Mouse (Mus musculus) 416B (cell line): ENCODE data around the gene Smim24.

Source experiments
- DNase-seq: peaks from one replicate; pipeline ENCODE4 v3.0.0; 2011; ENCODE audit warnings: low read depth

Smim24 gene

GRCm38 (mm10) chr10:81410350-81410749 lies 17.5 kb downstream of the Smim24 start:
- peak; percentile 60 for DNase-seq

GRCm38 (mm10) chr10:81410981-81411380 lies 18.1 kb downstream of the Smim24 start:
- no peak for DNase-seq

- DNase-seq = no peak
These were observed 18.9 kb downstream of the Smim24 start for GRCm38 (mm10) chr10:81411471-81412400.

GRCm38 (mm10) chr10:81412586-81413309 lies 19.9 kb downstream of the Smim24 start:
- DNase-seq = no peak

GRCm38 (mm10) chr10:81413310-81414261 lies 20.7 kb downstream of the Smim24 start:
- DNase-seq = no peak

- no peak for DNase-seq
These were observed 21.8 kb downstream of the Smim24 start for GRCm38 (mm10) chr10:81414682-81415081.

- DNase-seq = no peak
These were observed 22.3 kb downstream of the Smim24 start for GRCm38 (mm10) chr10:81415146-81415545.

GRCm38 (mm10) chr10:81415549-81416310 lies 22.9 kb downstream of the Smim24 start:
- no peak for DNase-seq

GRCm38 (mm10) chr10:81416581-81417226 lies 23.9 kb downstream of the Smim24 start:
- no peak for DNase-seq

GRCm38 (mm10) chr10:81417227-81418215 lies 24.7 kb downstream of the Smim24 start:
- DNase-seq = no peak

GRCm38 (mm10) chr10:81418216-81419070 lies 25.6 kb downstream of the Smim24 start:
- DNase-seq = no peak

- no peak for DNase-seq
These were observed 26.5 kb downstream of the Smim24 start for GRCm38 (mm10) chr10:81419111-81419928.

GRCm38 (mm10) chr10:81420191-81420767 lies 27.4 kb downstream of the Smim24 start:
- no peak for DNase-seq

GRCm38 (mm10) chr10:81421041-81421796 lies 28.4 kb downstream of the Smim24 start:
- DNase-seq = no peak

GRCm38 (mm10) chr10:81421797-81422100 lies 28.9 kb downstream of the Smim24 start:
- no peak for DNase-seq

- no peak for DNase-seq
These were observed 29.3 kb downstream of the Smim24 start for GRCm38 (mm10) chr10:81422191-81422590.
